Mouse (Mus musculus): Measurements from ENCODE around the gene Mrpl40.

The Mrpl40 gene

DNA sequence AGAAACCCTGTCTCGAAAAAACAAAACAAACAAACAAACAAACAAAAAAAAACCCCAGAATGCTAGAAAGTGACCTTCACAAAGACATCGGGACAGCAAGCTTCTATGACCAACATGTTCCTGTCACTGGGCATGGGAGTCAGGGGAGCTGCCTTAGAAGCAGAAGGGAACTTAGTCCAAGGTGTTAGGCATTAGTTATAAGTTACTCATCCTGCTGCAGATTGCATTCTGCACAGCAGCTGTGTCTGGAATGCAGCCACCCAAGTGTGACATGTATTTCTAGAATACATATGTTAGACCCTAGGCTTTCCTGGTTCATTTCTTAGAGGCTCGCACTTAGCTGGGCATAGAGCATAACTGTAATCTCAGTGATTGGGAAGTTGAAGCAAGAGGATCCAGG is 48.0 kb downstream of the Mrpl40 start:
- DNase-seq: no peak

DNA sequence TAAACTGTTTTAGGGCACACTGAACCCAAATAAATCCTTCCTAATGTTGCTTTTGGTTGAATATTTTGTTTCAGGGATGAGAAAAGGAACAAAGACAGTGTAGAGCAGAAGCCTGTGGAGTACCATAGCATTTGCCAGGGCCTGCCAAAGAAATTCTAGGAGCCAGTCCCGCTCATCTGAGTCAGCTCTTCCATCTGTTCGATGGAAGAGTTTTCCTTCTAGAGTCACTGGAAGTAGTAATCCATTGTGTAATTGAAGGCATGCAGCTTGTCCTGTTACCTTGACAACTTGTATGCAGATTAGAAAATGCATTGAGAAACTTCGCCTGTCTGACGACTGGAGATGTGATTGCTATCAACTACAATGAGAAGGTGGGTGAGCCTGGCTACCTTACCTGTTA is 53.7 kb downstream of the Mrpl40 start:
- DNase-seq: no peak

DNA sequence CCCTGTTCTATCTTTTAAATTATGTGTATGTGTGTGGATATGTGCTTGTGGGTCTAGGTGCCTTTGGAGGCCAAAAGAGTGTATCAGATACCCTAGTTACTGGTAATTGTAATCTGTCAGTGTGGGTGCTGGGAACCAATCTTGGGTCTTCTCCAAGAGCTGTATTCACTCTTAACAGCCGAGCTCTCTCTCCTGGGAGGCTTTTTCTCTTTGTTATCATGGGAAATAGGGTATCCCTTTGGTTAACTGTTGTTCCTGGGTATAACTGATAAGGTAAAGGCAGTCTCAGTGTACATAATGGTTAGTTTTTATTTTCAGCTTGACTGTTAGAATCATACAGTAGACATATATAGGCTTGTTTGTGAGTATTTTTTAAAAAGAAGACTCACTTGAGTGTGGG is 54.3 kb downstream of the Mrpl40 start:
- DNase-seq: no peak
